Mouse (Mus musculus): ENCODE measurements around the gene Kng1.
A peak's percentile ranks its signal among the peaks of the same experiment; 100 is the strongest.

Kng1 gene

DNA sequence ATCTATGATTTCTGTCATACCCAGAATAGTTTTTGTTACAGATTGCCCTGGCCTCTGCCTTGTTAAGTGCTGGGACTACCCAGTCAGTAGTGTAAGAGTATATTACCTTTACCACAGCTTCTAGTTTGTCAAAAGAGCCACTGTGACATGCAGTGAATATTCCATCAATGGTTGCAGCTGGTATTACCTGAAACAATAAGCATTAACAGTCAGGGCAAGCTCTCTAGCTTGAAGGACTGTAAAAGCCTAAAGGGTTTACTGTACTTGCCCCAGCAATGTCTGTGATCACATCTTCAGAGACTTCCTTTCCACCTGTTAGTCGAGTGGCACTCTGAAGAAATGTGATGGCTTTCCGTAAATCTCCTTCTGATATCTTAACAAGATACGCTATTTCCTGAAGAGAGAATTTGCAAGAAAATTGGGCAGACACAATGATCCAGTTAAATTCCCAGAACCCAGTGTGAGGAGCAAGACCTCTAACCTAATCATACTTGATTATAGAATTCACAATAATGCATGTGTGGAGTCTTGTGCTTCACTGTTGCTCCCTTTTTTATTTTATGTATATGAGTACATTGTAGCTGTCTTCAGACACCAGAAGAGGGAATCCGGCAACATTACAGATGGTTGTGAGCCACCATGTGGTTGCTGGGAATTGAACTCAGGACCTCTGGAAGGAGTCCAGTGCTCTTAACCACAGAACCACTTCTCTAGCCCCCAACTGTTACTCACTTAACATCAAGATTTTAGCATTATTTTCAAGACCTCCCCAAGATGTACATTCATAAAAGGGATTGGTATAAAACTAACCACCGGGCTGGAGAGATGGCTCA lies 56.9 kb downstream of the Kng1 start:
- no peak for DNase-seq (ENCODE audit: low read depth)

GRCm38 (mm10) chr16:23115486-23115885 lies 57.8 kb downstream of the Kng1 start:
- DNase-seq (ENCODE audit: low read depth) = no peak

DNA sequence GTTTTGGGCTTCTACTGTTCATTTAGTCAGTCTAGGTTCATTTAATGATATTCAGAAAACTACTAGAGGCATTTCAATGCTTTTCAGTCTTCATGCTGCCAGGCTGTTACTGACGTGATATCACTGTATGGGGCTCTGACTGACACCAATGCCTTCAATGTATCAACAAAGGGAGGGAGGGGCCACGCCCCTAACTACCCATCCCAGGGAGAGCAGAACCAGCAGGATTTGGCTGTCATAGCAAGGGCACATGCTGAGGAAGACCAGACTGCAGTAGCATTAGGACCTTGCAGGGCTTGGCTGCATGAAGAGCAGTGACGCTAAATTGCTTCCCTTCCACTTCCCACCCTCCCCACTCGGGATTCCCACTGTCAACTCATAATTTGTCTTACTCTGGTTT lies 59.5 kb downstream of the Kng1 start:
- no peak for DNase-seq (ENCODE audit: low read depth)

DNA sequence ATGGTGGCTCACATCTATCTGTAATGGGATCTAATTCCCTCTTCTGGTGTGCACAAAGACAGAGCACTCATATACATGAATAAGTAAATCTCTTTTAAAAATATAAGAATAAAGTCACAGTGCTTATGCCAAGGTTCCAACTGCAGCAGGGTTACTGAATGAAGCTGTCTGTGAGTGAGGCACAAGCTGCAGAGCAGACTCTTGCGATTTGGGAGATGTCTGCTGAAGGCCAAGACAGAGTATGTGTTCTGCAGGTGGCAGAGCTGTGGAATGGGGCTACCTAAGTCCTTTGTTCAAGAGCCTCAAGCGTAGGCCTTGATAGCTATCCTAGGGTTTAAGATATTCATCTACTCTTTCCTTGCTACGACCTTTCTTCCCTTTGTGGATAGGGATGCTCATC lies 64.8 kb downstream of the Kng1 start:
- DNase-seq (ENCODE audit: low read depth) = no peak

- no peak for DNase-seq (ENCODE audit: low read depth)
Measured at GRCm38 (mm10) chr16:23123104-23123503, 65.4 kb downstream of the Kng1 start.

DNA sequence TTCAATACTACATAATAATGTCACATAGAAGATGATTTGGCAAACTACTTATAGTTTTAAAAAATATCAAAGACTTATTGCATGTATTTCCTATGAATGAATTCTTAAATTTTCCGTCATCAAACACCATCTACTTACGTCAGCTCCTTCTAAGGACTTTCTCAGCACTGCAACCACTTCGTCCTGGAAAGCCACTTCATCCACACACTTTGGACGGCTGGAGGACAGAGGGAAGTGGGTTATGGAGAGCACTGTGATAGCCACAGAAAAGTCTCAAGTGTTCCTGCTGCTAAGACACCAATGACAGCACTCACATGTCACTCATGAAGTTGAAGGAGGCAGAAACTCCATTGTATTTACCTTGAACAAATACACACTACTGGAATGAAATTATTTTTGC lies 66.7 kb downstream of the Kng1 start:
- no peak for DNase-seq (ENCODE audit: low read depth)

DNA sequence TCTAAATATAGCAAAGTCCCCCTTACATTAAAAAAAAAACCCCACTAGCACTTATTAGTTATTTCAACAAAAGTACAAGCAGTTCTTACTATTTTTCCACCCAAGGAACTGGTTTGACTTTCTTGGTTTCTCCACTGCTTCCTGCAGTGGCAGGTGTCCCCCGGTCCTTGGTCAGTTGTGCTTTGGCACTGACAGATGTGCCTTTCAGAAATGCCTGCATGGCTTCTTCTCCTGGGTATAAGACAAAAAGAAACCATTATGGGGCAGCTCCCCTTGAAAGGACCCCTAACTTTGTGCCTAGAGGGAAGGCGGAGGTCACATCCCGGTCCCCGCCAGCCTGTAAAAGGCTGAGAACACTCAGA lies 69.6 kb downstream of the Kng1 start:
- DNase-seq (ENCODE audit: low read depth) = no peak

GRCm38 (mm10) chr16:23127673-23128375 lies 70.2 kb downstream of the Kng1 start, which contains the start of gene Rfc4:
TSS of gene Rfc4 (minus strand) at chr16:23127737.
- peak; percentile 81 for DNase-seq (ENCODE audit: low read depth)

DNA sequence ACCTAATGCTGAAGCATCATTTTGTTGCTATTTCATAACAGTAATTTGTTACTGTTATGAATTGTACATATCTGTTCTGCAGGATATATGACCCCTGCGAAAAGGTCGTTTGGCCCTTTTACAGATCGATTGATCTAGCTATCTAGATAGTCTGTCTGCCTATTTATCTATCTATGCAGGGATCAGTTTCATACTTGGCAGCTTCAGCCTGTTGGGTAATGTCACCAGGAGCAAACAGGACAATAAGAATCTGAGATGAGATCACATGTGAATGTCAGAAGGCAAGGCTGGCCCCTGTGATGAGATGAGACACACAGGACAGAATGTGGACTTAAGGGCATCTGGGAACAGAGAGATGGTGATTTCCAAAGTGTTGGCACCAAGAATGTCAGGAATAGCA lies 72.6 kb downstream of the Kng1 start:
- DNase-seq (ENCODE audit: low read depth) = no peak
